Mouse (Mus musculus) kidney, adult 2 months (tissue): Measurements from ENCODE around the gene Zmiz1.

Source experiments
- CTCF ChIP-seq: fragments of 200-500 bp; conservative IDR thresholded peaks from 2 replicates; pipeline ENCODE4 v1.5.1; 2011; ENCODE audit warnings: low read depth, mild to moderate bottlenecking, control low read depth, low read length, moderate library complexity, mixed read lengths; ENCODE audit not compliant: insufficient read depth, insufficient read length
- POLR2A ChIP-seq: fragments of 200-500 bp; IDR thresholded peaks from one replicate; pipeline ENCODE4 v1.6.1; 2011; ENCODE audit warnings: low read depth, low read length, control low read depth

- TF ChIP-seq CTCF: no peak
- no peak for TF ChIP-seq POLR2A
These were observed 17.1 kb downstream of the Zmiz1 start for GRCm38 (mm10) chr14:25476048-25476447.
